Mouse (Mus musculus) thymus, postnatal 4 days (tissue): ENCODE measurements around the gene Nxph3.

Experiments used
- DNase-seq: peaks from one replicate; pipeline ENCODE4 v3.0.0; 2021

Nxph3 gene

GRCm38 (mm10) chr11:95492256-95492655 is 22.1 kb downstream of the Nxph3 start:
- DNase-seq: no peak

GRCm38 (mm10) chr11:95490104-95490503 is 24.3 kb downstream of the Nxph3 start:
- no peak for DNase-seq

- no peak for DNase-seq
Measured at GRCm38 (mm10) chr11:95487237-95487636, 27.1 kb downstream of the Nxph3 start.

- DNase-seq: no peak
Measured at GRCm38 (mm10) chr11:95485634-95486033, 28.7 kb downstream of the Nxph3 start.

GRCm38 (mm10) chr11:95480662-95481061 is 33.7 kb downstream of the Nxph3 start:
- DNase-seq: no peak

- no peak for DNase-seq
Measured at GRCm38 (mm10) chr11:95479458-95479857, 34.9 kb downstream of the Nxph3 start.

- no peak for DNase-seq
Measured at GRCm38 (mm10) chr11:95476323-95476722, 38.0 kb downstream of the Nxph3 start.

- DNase-seq: no peak
Measured at GRCm38 (mm10) chr11:95473456-95473855, 40.9 kb downstream of the Nxph3 start.

- DNase-seq: no peak
Measured at GRCm38 (mm10) chr11:95472942-95473341, 41.4 kb downstream of the Nxph3 start.

GRCm38 (mm10) chr11:95467731-95468130 is 46.6 kb downstream of the Nxph3 start:
- no peak for DNase-seq

- no peak for DNase-seq
Measured at GRCm38 (mm10) chr11:95462168-95462567, 52.2 kb downstream of the Nxph3 start.

GRCm38 (mm10) chr11:95460872-95461271 is 53.5 kb downstream of the Nxph3 start:
- DNase-seq: no peak
